Mouse (Mus musculus): ENCODE data around the gene Cd28. TPM values are rescaled to one million over a fixed set of nuclear protein-coding genes. Genes with fewer than 3 reads are reported as not detected.

The Cd28 gene
- polyA plus RNA-seq, 1 experiment from 2014 or later = 0.33 TPM

DNA sequence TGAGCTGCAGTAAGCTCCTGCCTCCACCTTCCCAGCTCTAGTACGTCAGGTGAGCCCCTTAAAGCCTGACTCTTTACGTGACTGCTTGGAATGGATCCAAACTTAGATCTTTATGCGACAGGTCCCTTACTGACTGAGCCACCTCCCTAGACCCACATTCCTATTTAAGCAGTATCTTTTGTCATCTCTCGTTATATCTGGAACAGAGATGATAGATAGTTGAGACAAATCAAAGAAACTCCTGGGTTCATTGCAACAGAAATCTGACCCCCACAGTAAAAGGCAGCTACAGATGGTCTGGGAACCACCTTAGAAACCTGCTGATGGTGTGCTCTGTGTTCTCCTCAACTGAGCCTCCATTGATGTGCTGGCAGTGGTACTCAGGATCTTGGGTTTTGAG, 59.6 kb downstream of the Cd28 start:
- H3K36me3 ChIP-seq (ENCODE audit: control insufficient read depth, insufficient read depth, low read length) = no peaks in the 10 kb centered on the region
- 86% methylated on average over 4 of the region's 4 CpGs for WGBS
- H3K9me3 ChIP-seq (ENCODE audit: control insufficient read depth, low read length) = no peaks in the 10 kb centered on the region
- no peak for ATAC-seq
- H3K27me3 ChIP-seq (replicated peaks; ENCODE audit: control insufficient read depth, insufficient read depth, low read length) = no peaks in the 10 kb centered on the region
- peaks cover 8% of the 10 kb centered on the region for H3K4me1 ChIP-seq (ENCODE audit: control insufficient read depth, insufficient read depth, low read length)
- H3K27ac ChIP-seq (ENCODE audit: low read length) = no peak overlapping the region
- H3K4me2 ChIP-seq (ENCODE audit: low read depth, low read length) = no peak overlapping the region
- no peak overlapping the region for H3K9ac ChIP-seq (ENCODE audit: low read depth, low read length)
- H3K4me3 ChIP-seq (ENCODE audit: low read length) = no peak overlapping the region

DNA sequence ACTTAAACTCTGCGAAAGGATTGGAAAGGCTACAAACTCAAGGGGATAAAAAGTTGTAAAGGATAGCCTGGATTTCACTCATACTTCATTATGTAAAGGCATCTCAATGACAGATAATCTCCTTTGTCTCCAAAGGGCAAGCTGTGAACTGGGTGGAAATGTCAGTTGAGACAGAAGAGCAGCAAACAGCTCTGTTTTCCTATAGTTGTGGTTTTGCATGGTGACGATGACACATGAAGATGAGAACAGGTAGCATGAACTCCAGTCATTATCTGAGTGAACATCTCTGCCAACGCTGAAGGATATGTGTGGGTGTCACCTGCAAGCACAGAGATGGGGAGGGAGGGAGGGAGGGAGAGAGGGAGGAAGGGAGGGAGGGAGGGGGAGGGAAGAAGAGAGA, 60.3 kb downstream of the Cd28 start:
- Histone ChIP-seq H3K4me3 (ENCODE audit: low read length) (no peak overlapping the region), H3K9me3 (ENCODE audit: control insufficient read depth, low read length) (no peaks in the 10 kb centered on the region), H3K4me2 (ENCODE audit: low read depth, low read length) (no peak overlapping the region), H3K9ac (ENCODE audit: low read depth, low read length) (no peak overlapping the region), H3K4me1 (ENCODE audit: control insufficient read depth, insufficient read depth, low read length) (peaks cover 8% of the 10 kb centered on the region), H3K27me3 (replicated peaks; ENCODE audit: control insufficient read depth, insufficient read depth, low read length) (no peaks in the 10 kb centered on the region), H3K36me3 (ENCODE audit: control insufficient read depth, insufficient read depth, low read length) (no peaks in the 10 kb centered on the region), H3K27ac (ENCODE audit: low read length) (no peak overlapping the region)
- ATAC-seq = no peak
- WGBS = 82% methylated on average over 3 of the region's 3 CpGs

DNA sequence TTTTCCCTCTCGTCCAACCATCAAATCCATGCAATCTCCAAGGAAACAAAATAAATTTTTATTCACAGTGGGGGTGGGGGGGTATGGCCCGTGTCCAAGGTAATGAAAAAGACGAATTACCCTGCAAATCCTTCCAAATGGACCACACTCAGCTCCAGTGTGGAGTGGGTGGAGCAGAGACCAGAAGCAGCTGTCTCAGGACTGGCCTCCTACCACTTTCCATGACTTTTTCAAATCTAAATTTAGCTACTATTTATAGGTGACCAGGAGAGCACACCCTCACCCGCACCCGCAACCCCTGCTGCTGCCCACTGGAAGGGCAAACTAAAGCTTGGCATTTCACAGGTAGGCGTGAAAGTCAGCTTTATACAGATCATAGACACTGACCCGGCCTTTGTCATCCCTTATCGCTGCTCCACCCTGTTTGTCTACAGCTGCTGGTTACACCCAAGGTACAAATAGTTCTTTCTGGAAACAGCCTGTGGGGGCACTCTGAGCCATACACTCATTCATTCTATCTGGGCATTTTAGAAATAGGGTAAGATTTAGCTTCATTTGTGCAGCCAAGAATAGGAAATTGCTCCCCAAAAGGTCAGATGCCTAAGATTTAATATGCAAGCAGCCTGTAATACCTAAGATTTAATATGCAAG, 62.0 kb downstream of the Cd28 start:
- no peak overlapping the region for H3K9ac ChIP-seq (ENCODE audit: low read depth, low read length)
- 49% methylated on average over 8 of the region's 8 CpGs for WGBS
- no peaks in the 10 kb centered on the region for H3K27me3 ChIP-seq (replicated peaks; ENCODE audit: control insufficient read depth, insufficient read depth, low read length)
- H3K36me3 ChIP-seq (ENCODE audit: control insufficient read depth, insufficient read depth, low read length) = no peaks in the 10 kb centered on the region
- H3K4me3 ChIP-seq (ENCODE audit: low read length) = no peak overlapping the region
- ATAC-seq = peak; percentile 62
- peaks cover 8% of the 10 kb centered on the region for H3K4me1 ChIP-seq (ENCODE audit: control insufficient read depth, insufficient read depth, low read length)
- no peak overlapping the region for H3K27ac ChIP-seq (ENCODE audit: low read length)
- H3K9me3 ChIP-seq (ENCODE audit: control insufficient read depth, low read length) = no peaks in the 10 kb centered on the region
- no peak overlapping the region for H3K4me2 ChIP-seq (ENCODE audit: low read depth, low read length)

DNA sequence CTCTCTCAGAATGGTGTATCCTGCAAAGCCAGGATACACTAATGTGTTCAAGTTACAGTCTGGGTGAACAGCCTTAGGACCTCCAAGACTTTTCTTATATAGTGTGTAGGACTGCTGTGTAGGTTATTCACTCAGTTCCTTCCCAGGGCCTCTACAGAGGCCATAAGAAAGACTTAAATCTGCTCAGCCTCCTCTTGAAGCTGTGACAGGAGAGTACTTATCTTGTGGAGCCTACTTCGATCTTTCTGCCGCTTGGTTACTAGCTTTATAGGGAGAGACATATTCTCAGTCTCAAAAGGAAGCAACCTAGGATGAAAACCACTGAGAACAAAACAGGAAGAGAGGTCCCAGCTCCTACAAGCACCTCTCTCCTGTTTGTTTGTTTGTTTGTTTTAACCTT, 62.6 kb downstream of the Cd28 start:
- Histone ChIP-seq H3K9ac (ENCODE audit: low read depth, low read length) (no peak overlapping the region), H3K27ac (ENCODE audit: low read length) (no peak overlapping the region), H3K4me1 (ENCODE audit: control insufficient read depth, insufficient read depth, low read length) (peaks cover 8% of the 10 kb centered on the region), H3K4me3 (ENCODE audit: low read length) (no peak overlapping the region), H3K9me3 (ENCODE audit: control insufficient read depth, low read length) (no peaks in the 10 kb centered on the region), H3K36me3 (ENCODE audit: control insufficient read depth, insufficient read depth, low read length) (no peaks in the 10 kb centered on the region), H3K27me3 (replicated peaks; ENCODE audit: control insufficient read depth, insufficient read depth, low read length) (no peaks in the 10 kb centered on the region), H3K4me2 (ENCODE audit: low read depth, low read length) (no peak overlapping the region)
- no peak for ATAC-seq
- WGBS = 90% methylated on average over 2 of the region's 2 CpGs

DNA sequence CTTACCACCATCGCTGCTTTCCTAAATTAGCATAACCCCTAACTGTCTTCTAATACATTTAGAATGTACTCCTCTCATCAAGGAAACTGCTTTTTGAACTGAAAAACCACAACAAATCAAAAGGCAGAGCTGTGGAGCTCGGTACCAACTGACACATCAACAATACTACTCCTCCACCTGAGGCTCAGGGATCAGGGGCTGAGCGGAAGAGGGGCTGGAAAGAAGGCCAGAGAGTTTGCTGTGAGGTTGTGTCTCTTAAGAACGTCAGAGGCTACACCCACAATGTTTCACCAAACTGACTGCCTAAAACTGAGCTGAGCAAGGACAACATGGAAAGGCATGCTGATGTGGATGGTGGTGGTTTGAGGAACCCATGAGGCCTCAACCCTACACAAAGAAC, 65.1 kb downstream of the Cd28 start:
- Histone ChIP-seq H3K4me3 (ENCODE audit: low read length) (no peak overlapping the region), H3K9ac (ENCODE audit: low read depth, low read length) (no peak overlapping the region), H3K27me3 (replicated peaks; ENCODE audit: control insufficient read depth, insufficient read depth, low read length) (no peaks in the 10 kb centered on the region), H3K9me3 (ENCODE audit: control insufficient read depth, low read length) (no peaks in the 10 kb centered on the region), H3K27ac (ENCODE audit: low read length) (no peak overlapping the region), H3K4me2 (ENCODE audit: low read depth, low read length) (no peak overlapping the region), H3K36me3 (ENCODE audit: control insufficient read depth, insufficient read depth, low read length) (no peaks in the 10 kb centered on the region), H3K4me1 (ENCODE audit: control insufficient read depth, insufficient read depth, low read length) (peaks cover 8% of the 10 kb centered on the region)
- ATAC-seq = no peak
- 79% methylated on average over 4 of the region's 4 CpGs for WGBS

DNA sequence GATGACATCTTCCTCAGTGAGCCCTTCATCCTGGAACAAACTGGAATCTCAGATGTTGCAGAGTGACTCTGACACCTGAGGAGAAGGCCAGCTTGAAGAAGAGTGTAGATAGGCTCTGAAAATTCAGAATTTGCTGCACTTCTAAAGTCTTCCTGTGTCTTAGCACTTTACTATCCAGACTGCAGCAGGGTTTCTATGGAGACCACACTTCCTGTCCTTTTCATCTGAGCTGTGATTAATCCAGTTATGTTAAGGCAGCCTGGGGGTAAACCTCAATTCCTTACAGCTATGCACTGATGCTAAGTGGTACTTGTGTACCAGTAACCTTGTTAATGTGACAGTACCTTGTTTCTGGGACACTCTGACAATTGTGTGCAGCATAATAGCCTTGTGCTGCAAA, 77.1 kb downstream of the Cd28 start:
- no peaks in the 10 kb centered on the region for H3K27me3 ChIP-seq (replicated peaks; ENCODE audit: control insufficient read depth, insufficient read depth, low read length)
- H3K27ac ChIP-seq (ENCODE audit: low read length) = no peak overlapping the region
- no peaks in the 10 kb centered on the region for H3K4me1 ChIP-seq (ENCODE audit: control insufficient read depth, insufficient read depth, low read length)
- H3K9me3 ChIP-seq (ENCODE audit: control insufficient read depth, low read length) = no peaks in the 10 kb centered on the region
- H3K4me2 ChIP-seq (ENCODE audit: low read depth, low read length) = no peak overlapping the region
- no peak overlapping the region for H3K4me3 ChIP-seq (ENCODE audit: low read length)
- H3K36me3 ChIP-seq (ENCODE audit: control insufficient read depth, insufficient read depth, low read length) = no peaks in the 10 kb centered on the region
- no peak overlapping the region for H3K9ac ChIP-seq (ENCODE audit: low read depth, low read length)
- no peak for ATAC-seq

DNA sequence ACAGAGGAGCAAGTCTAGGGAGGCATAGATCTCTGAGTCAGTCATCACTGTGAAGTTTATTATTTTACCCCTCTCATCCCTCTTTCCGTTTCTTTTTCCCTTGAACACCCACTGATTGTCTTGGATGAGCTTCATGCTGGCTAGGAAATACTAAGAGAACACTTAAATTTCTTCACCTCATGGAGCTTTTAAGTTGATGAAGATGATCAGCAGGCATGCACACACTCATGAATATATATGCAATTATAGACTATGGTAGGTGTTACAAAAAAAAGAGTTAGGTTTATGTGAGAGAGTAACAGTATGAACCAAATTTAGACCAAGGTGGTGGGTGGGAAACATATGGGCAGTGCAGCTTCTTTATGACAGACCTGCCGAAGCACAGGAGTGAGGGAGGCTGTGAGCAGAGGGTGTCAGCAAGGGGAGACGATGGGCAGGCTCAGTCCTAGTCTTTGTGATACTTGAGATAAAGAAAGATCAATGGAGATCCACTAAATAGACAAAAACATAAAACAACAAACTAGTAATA, 79.1 kb downstream of the Cd28 start:
- H3K27me3 ChIP-seq (replicated peaks; ENCODE audit: control insufficient read depth, insufficient read depth, low read length) = no peaks in the 10 kb centered on the region
- no peak overlapping the region for H3K4me2 ChIP-seq (ENCODE audit: low read depth, low read length)
- no peak overlapping the region for H3K4me3 ChIP-seq (ENCODE audit: low read length)
- no peak overlapping the region for H3K9ac ChIP-seq (ENCODE audit: low read depth, low read length)
- H3K36me3 ChIP-seq (ENCODE audit: control insufficient read depth, insufficient read depth, low read length) = no peaks in the 10 kb centered on the region
- 81% methylated on average over 3 of the region's 3 CpGs for WGBS
- no peaks in the 10 kb centered on the region for H3K9me3 ChIP-seq (ENCODE audit: control insufficient read depth, low read length)
- ATAC-seq = no peak
- no peaks in the 10 kb centered on the region for H3K4me1 ChIP-seq (ENCODE audit: control insufficient read depth, insufficient read depth, low read length)
- H3K27ac ChIP-seq (ENCODE audit: low read length) = no peak overlapping the region

DNA sequence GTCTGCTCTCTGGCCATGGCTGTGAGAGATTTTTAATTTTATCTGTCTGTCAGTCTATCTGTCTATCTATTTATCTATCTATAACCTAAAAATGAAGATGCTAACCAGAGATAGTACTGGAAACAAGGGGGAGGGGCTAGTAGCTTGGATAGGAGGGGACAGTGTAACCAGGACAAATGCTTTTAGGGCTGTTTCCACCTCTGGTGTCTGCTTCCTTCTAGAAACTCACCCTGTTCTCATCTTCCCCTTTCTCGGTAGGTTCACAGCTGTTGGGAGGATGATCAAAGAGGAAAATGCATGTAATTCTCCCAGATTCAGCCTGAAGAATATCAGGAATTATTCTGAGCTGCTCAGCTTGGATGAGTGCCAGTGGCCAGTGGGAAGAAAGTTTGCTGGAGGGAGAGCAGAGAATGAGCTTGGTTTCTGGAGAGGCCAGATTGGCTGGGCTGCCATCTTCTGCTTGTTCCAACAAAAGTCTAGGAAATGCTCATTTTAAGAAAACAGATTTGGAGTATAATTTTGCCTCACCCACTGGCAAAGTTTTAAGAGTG, 83.3 kb downstream of the Cd28 start:
- no peaks in the 10 kb centered on the region for H3K9me3 ChIP-seq (ENCODE audit: control insufficient read depth, low read length)
- H3K36me3 ChIP-seq (ENCODE audit: control insufficient read depth, insufficient read depth, low read length) = no peaks in the 10 kb centered on the region
- no peaks in the 10 kb centered on the region for H3K27me3 ChIP-seq (replicated peaks; ENCODE audit: control insufficient read depth, insufficient read depth, low read length)
- no peak overlapping the region for H3K4me3 ChIP-seq (ENCODE audit: low read length)
- H3K4me1 ChIP-seq (ENCODE audit: control insufficient read depth, insufficient read depth, low read length) = no peaks in the 10 kb centered on the region
- no peak overlapping the region for H3K9ac ChIP-seq (ENCODE audit: low read depth, low read length)
- H3K27ac ChIP-seq (ENCODE audit: low read length) = no peak overlapping the region
- 58% methylated on average over 1 of the region's 1 CpGs for WGBS
- ATAC-seq = no peak
- no peak overlapping the region for H3K4me2 ChIP-seq (ENCODE audit: low read depth, low read length)

DNA sequence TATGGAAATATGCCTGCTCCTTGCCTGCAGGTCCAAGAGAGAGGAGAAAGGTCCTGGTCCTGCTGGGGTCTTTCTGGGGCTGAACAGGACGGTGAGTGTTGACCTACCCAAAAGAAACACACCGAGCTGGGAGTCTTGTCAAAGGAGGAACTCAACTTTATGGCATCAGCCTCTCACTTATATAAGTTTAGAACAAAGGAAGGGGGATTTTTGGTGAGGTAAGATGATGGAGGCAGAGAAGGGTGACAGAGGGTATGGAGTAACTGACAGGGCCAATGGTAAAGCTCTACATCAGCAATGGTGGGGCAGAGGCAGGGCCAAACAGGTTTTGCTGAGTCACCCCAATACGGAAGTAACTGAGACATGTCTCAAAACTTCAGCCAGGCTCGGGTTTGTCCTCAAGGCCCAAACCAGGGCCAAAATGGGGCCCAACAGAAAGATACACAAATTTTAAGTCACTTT, 84.6 kb downstream of the Cd28 start:
- Histone ChIP-seq H3K36me3 (ENCODE audit: control insufficient read depth, insufficient read depth, low read length) (no peaks in the 10 kb centered on the region), H3K4me1 (ENCODE audit: control insufficient read depth, insufficient read depth, low read length) (no peaks in the 10 kb centered on the region), H3K27me3 (replicated peaks; ENCODE audit: control insufficient read depth, insufficient read depth, low read length) (no peaks in the 10 kb centered on the region), H3K9ac (ENCODE audit: low read depth, low read length) (no peak overlapping the region), H3K27ac (ENCODE audit: low read length) (no peak overlapping the region), H3K4me2 (ENCODE audit: low read depth, low read length) (no peak overlapping the region), H3K9me3 (ENCODE audit: control insufficient read depth, low read length) (no peaks in the 10 kb centered on the region), H3K4me3 (ENCODE audit: low read length) (no peak overlapping the region)
- ATAC-seq = no peak
- 91% methylated on average over 4 of the region's 4 CpGs for WGBS

Measured in intestine, embryonic 16.5 days (tissue).